Mouse (Mus musculus): Measurements from ENCODE around the gene Mmgt2.

DNA sequence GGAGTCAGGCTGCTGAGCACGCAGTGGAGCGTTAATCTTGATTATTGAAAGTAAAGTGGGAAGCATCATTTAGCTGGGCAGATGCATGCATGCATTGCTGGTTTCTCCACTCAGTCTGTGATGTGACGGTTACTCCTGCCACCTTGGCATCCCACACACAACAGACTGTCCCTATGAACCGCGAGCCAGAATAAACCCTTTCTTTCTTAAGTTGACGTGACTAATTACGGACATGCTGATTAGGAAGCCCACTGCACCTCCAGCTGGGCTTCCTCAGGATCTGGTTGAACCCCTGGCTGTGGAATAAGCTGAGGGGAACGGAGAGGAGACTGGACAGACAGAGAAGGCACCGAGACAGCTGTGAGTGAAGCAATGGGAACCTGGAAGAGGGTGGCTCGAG, 35.9 kb upstream of the Mmgt2 start:
- TF ChIP-seq POLR2A (IDR thresholded peaks at IDR 0.05; ENCODE audit: extremely low read depth, insufficient read depth, low read length): no peak
- no peak for TF ChIP-seq CTCF (IDR thresholded peaks at IDR 0.05; ENCODE audit: extremely low read depth, insufficient read depth, low read length)
